Mouse (Mus musculus) kidney, embryonic 16.5 days (tissue): ENCODE data around the gene Itga8. TPM values are rescaled to one million over a fixed set of nuclear protein-coding genes. Genes with fewer than 3 reads are reported as not detected.

Experiments used
- ATAC-seq: fragments of 200-750 bp; cut with Nextera tagmentation; 2 replicates; pipeline ENCODE4 v1.8.0; 2017; ENCODE audit warnings: moderate TSS enrichment; ENCODE audit not compliant: low FRiP score, low TSS enrichment
- H3K27ac ChIP-seq: fragments of 300-500 bp; sonication (generic); 2 replicates; pipeline ENCODE4 v1.5.1; 2014; ENCODE audit warnings: low read length
- H3K27me3 ChIP-seq: fragments of 300-500 bp; sonication (generic); 2 replicates; pipeline ENCODE4 v1.6.1; 2014; ENCODE audit warnings: low read length, control low read depth, mixed read lengths; ENCODE audit not compliant: insufficient read depth
- H3K36me3 ChIP-seq: fragments of 300-500 bp; sonication (generic); 2 replicates; pipeline ENCODE4 v1.6.1; 2014; ENCODE audit warnings: low read length, control low read depth, mixed read lengths; ENCODE audit not compliant: insufficient read depth
- H3K4me1 ChIP-seq: fragments of 300-500 bp; sonication (generic); 2 replicates; pipeline ENCODE4 v1.6.1; 2014; ENCODE audit warnings: low read length, control low read depth, mixed read lengths; ENCODE audit not compliant: insufficient read depth
- H3K4me2 ChIP-seq: fragments of 300-500 bp; sonication (generic); replicated peaks from 2 replicates; pipeline ENCODE4 v1.6.1; 2014; ENCODE audit warnings: low read depth, low read length
- H3K4me3 ChIP-seq: fragments of 300-500 bp; sonication (generic); 2 replicates; pipeline ENCODE4 v1.5.1; 2014; ENCODE audit warnings: mild to moderate bottlenecking, low read length
- H3K9ac ChIP-seq: fragments of 300-500 bp; sonication (generic); replicated peaks from 2 replicates; pipeline ENCODE4 v1.6.1; 2014; ENCODE audit warnings: low read length
- H3K9me3 ChIP-seq: fragments of 300-500 bp; sonication (generic); 2 replicates; pipeline ENCODE4 v1.6.1; 2016; ENCODE audit warnings: low read length, control low read depth
- WGBS: fragments of 180-500 bp; shearing (Covaris S2); extraction: QIAGEN DNeasy Blood & Tissue Kit; methylation state at CpG from one replicate; pipeline ENCODE4 v1.1.7; 2014; 5-methylcytosine and 5-hydroxymethylcytosine counted together
- polyA plus RNA-seq: library from polyadenylated mRNA; unstranded; fragments of >200 nt; fragmentation: Nextera tagmentation; extraction: Ambion mirVana; gene quantifications from 2 replicates; pipeline ENCODE4 v1.2.1, GENCODE M21; 2015

Gene Itga8
- polyA plus RNA-seq, 1 experiment from 2014 or later: 45.4 TPM

DNA sequence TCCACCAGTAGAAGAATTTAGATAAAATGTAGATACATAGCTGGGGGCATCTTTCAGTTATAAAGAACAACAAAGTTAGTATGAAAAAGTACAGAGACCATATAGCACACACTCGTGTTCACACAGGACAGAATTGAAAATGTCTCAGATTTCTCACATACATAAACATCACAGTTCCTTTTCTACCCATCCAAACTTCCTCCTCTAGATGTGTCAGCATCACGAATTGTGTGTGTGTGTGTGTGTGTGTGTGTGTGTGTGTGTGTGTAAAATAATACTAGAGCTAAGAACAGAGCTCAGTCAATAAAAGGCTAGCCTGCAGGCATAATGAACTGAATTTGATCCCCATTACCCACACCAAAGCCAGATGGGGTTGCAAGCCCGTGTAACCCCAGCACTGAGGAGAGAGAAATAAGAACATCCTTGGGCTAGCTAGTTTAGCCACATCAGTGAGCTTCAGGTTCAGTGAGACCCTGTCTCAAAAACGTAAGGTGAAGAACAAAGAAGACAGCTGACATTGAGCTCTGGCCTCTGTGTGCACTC, 22.6 kb downstream of the Itga8 start:
- Histone ChIP-seq H3K9ac (no peak overlapping the region), H3K4me2 (no peak overlapping the region), H3K4me1 (no peaks in the 10 kb centered on the region), H3K4me3 (no peak overlapping the region), H3K9me3 (no peaks in the 10 kb centered on the region), H3K27me3 (no peaks in the 10 kb centered on the region), H3K27ac (no peak overlapping the region), H3K36me3 (no peaks in the 10 kb centered on the region)
- ATAC-seq: no peak
- 39% methylated on average over 4 of the region's 4 CpGs for WGBS

DNA sequence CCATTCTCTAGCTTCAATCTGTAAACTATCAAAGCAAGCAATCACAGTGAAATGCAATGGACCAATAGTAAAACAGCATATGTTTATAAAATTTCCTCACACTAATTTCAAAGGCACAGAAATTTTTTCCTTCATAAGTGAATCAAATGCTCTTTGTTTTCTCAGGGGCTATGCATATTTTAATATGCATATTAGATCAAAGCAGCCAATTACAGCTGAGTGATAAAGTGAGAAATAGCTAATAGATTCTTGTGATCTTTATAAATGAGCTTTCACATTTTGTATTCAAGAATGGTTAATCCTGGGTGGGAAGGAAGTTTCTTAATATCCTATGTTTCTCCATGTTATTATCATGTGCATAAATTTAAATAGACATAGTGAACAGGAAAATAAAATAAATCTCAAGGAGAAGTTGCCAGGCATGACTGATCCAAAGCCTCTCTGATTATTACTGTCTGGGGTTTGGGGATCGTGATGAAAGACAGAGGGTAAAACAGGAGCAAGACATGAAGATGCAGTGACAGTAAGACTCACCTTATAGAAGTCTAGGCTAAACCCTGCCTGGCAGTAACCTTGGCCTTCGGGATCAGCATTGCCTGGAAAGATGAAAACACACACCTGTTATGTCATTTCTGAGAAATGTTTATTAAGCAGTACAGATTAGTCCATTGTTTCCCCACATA, 44.9 kb downstream of the Itga8 start:
- 70% methylated on average over 2 of the region's 2 CpGs for WGBS

DNA sequence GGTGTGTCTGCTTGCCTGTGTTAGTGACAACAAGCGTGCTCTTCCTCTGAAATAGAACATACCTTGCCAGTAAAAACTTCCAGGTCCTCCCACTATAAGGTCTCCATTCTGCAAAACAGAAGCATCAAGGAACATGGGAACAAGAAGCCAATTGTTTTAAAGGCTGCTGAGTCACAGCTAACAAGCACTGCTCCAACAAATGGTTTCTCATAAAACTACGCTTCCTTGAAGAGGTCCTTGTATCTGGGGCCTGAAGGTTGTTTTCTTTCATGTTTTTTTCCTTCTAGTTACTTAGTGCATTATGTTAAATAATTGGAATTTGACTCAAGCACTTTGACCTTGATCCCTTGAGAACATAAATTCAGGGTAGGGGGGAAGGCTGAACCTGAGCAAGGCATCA, 45.8 kb downstream of the Itga8 start:
- H3K9me3 ChIP-seq: no peaks in the 10 kb centered on the region
- H3K4me1 ChIP-seq: no peaks in the 10 kb centered on the region
- no peaks in the 10 kb centered on the region for H3K27me3 ChIP-seq
- H3K4me3 ChIP-seq: no peak overlapping the region
- no peak overlapping the region for H3K27ac ChIP-seq
- H3K4me2 ChIP-seq: no peak overlapping the region
- H3K9ac ChIP-seq: no peak overlapping the region
- 72% methylated on average over 2 of the region's 2 CpGs for WGBS
- ATAC-seq: no peak
- H3K36me3 ChIP-seq: 0 out of 2 replicates have a peak, but pooled peaks cover 8% of the 10 kb centered on the region

More for the DNA sequence above, 44.9 kb downstream of the Itga8 start:
- Histone ChIP-seq H3K27ac (no peak overlapping the region), H3K4me3 (no peak overlapping the region), H3K36me3 (peaks cover 11% of the 10 kb centered on the region; the same call in 1 of the 2 replicates), H3K9ac (no peak overlapping the region), H3K27me3 (no peaks in the 10 kb centered on the region), H3K9me3 (no peaks in the 10 kb centered on the region), H3K4me2 (no peak overlapping the region), H3K4me1 (no peaks in the 10 kb centered on the region)
- no peak for ATAC-seq

DNA sequence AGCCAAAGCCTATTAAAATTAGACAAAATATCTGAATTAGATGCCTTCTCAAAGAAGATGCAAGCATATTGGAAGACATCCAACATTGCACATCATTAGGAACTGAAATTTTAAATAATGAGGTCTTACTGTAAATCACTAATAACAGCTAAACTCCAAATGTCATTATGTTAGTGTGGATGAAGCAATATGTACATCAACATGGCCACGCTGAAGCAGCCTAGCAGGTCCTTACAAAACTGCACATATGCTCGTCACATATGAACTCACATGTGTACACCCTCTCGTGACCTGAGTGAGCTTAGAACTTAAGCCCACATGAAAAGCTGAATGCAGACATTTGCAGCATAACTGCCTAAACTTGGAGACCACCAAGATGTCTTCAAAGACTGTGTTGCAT, 66.4 kb downstream of the Itga8 start:
- Histone ChIP-seq H3K27me3 (no peaks in the 10 kb centered on the region), H3K36me3 (no peaks in the 10 kb centered on the region; the same call in 1 of the 2 replicates), H3K9me3 (no peaks in the 10 kb centered on the region), H3K4me2 (no peak overlapping the region), H3K4me1 (no peaks in the 10 kb centered on the region), H3K27ac (no peak overlapping the region), H3K4me3 (no peak overlapping the region), H3K9ac (no peak overlapping the region)
- ATAC-seq: no peak
- WGBS: 90% methylated on average over 3 of the region's 3 CpGs

DNA sequence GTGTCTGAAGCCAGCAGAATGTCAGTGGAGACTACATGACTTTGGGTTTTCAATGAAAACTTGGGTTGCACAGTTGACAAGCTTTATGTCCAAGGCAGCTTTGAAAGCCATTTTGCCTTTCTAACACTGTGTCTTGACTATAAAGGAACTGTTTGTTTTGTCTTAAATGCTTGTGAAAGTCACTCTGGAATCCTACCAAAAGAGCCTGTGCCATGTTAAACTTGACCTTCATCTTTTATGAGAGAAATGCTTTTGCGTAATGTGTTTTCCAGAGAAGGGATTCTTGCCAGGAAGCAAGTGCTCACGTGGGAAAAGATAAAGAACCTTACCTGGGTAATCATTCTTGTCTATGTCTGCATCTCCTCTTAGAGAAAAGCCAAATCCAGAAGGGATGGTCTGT, 72.0 kb downstream of the Itga8 start:
- Histone ChIP-seq H3K9ac (no peak overlapping the region), H3K4me2 (no peak overlapping the region), H3K36me3 (no peaks in the 10 kb centered on the region), H3K27me3 (no peaks in the 10 kb centered on the region), H3K9me3 (no peaks in the 10 kb centered on the region), H3K4me3 (no peak overlapping the region), H3K27ac (no peak overlapping the region), H3K4me1 (no peaks in the 10 kb centered on the region)
- 78% methylated on average over 2 of the region's 2 CpGs for WGBS
- no peak for ATAC-seq

DNA sequence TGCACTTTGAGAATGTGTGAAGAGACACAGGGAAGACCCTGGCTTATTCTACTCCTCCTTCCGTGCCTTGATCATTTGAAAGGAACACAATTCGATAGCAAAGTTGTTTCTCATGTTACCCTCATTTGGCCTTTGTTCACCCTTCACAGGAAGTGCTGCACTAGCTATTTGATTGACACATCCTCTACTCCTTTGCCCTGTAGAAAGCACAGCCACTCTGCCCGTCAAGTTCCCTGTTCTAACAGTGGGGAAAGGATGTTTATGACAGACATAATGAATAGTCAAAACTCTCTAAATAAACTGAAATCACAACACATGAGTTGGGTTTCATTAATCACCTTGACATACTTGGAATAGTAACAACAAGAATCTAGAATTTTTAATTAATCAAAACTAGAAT, 73.4 kb downstream of the Itga8 start:
- WGBS: 28% methylated on average over 3 of the region's 3 CpGs
- H3K27me3 ChIP-seq: no peaks in the 10 kb centered on the region
- H3K4me2 ChIP-seq: no peak overlapping the region
- no peak overlapping the region for H3K9ac ChIP-seq
- 0 out of 2 replicates have a peak, but pooled peaks have one; percentile 54 for ATAC-seq
- H3K4me1 ChIP-seq: no peaks in the 10 kb centered on the region
- no peaks in the 10 kb centered on the region for H3K9me3 ChIP-seq
- no peak overlapping the region for H3K27ac ChIP-seq
- no peaks in the 10 kb centered on the region for H3K36me3 ChIP-seq
- no peak overlapping the region for H3K4me3 ChIP-seq

DNA sequence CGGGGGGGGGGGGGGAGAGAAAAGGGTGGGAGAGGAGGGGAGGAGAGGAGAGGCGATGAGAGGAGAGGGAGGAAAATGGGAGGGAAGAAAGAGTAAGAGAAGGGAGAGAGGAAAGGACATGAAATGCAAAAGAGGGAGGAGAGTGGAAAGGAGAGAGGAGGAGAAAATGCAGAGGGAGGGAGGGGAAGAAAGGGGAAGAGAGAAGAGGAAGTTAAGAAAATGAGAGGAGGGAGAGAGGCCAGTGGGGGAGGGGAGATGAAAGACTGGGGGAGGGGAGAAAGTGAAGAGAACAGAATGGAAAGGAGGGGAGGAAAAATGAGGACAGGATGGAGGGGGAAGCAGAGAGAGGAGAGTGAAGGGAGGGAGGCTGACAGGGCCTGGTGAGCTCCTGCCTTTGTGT, 74.5 kb downstream of the Itga8 start:
- no peak overlapping the region for H3K4me3 ChIP-seq
- WGBS: 29% methylated on average over 2 of the region's 2 CpGs
- no peaks in the 10 kb centered on the region for H3K27me3 ChIP-seq
- H3K9ac ChIP-seq: no peak overlapping the region
- no peak overlapping the region for H3K4me2 ChIP-seq
- H3K36me3 ChIP-seq: no peaks in the 10 kb centered on the region
- H3K9me3 ChIP-seq: no peaks in the 10 kb centered on the region
- H3K27ac ChIP-seq: no peak overlapping the region
- ATAC-seq: no peak
- H3K4me1 ChIP-seq: no peaks in the 10 kb centered on the region

DNA sequence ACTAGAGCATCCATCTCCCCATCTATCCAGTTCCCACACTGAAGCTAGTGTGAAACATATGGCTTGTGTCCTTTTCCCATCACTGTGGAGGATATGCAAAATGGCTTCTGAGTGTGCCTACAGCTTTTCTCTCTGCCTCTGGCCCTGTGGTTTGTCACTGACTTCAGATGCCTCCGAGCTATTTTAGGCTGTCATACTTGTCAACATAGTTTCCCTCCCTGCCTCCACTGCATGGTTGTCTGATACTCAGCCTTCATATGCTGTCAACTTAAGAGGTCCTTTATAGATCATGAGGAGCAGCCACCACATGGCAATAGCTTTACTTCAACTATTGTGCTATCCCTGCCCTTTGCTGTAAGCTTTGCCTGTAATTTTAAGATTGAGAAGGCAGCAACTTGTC, 75.4 kb downstream of the Itga8 start:
- no peak overlapping the region for H3K4me3 ChIP-seq
- H3K9me3 ChIP-seq: no peaks in the 10 kb centered on the region
- H3K27ac ChIP-seq: no peak overlapping the region
- H3K9ac ChIP-seq: no peak overlapping the region
- WGBS: 72% methylated on average over 1 of the region's 1 CpGs
- H3K4me2 ChIP-seq: no peak overlapping the region
- no peaks in the 10 kb centered on the region for H3K36me3 ChIP-seq
- no peak for ATAC-seq
- H3K4me1 ChIP-seq: no peaks in the 10 kb centered on the region
- H3K27me3 ChIP-seq: no peaks in the 10 kb centered on the region

DNA sequence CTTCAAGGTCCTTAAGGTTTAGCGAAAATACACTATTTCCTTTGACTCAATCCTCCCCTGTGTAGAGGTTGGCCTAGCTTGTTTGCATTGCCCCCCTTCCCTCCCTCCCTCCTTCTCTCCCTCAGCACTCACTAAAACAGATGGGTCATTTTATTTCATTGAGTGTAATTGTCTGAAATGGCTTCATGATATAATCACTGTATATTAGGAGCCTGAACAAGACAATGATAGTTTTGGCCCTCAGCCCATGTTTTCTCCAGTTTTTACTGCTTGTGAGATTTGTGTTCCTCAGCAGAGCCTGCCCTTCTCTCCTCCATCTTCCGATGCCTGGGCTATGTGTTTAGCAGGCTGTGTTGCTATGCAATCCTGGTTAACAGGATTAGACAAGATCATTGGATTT, 80.1 kb downstream of the Itga8 start:
- H3K4me1 ChIP-seq: no peaks in the 10 kb centered on the region
- peaks cover under 1% of the 10 kb centered on the region; the same call in 1 of the 2 replicates for H3K36me3 ChIP-seq
- WGBS: 52% methylated on average over 2 of the region's 2 CpGs
- peak overlapping the region; percentile 51; the same call in 1 of the 2 replicates for H3K27ac ChIP-seq
- no peak overlapping the region for H3K9ac ChIP-seq
- no peaks in the 10 kb centered on the region for H3K9me3 ChIP-seq
- no peaks in the 10 kb centered on the region for H3K27me3 ChIP-seq
- ATAC-seq: peak; percentile 94
- no peak overlapping the region for H3K4me3 ChIP-seq
- no peak overlapping the region for H3K4me2 ChIP-seq

DNA sequence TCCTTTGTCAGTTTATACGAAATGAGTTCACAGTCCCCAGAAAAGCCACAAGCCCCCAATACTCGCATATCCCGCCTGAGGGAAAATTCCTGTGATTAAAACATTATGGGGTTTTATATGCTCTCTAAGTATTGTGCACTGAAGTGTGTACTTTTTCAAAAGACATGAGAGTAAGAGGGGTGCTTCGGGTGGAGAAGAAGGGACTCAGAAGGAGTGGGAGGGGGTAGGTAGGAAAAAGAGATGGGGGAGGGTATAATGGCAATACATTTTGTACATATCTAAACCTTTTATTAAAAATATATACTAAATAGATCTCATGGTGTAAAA, 88.3 kb downstream of the Itga8 start:
- no peak overlapping the region for H3K9ac ChIP-seq
- 55% methylated on average over 4 of the region's 4 CpGs for WGBS
- H3K9me3 ChIP-seq: no peaks in the 10 kb centered on the region
- H3K4me1 ChIP-seq: peaks cover 13% of the 10 kb centered on the region; the same call in 1 of the 2 replicates
- H3K4me2 ChIP-seq: no peak overlapping the region
- peaks cover 11% of the 10 kb centered on the region; the same call in 1 of the 2 replicates for H3K36me3 ChIP-seq
- no peaks in the 10 kb centered on the region for H3K27me3 ChIP-seq
- no peak for ATAC-seq
- H3K27ac ChIP-seq: peak overlapping the region; percentile 69
- H3K4me3 ChIP-seq: no peak overlapping the region
